Mouse (Mus musculus) CD4-positive helper T cell, adult 2 months (primary cell): Measurements from ENCODE around the gene Perm1.

Experiments
- DNase-seq: peaks from one replicate; pipeline ENCODE4 v3.0.0-alpha.2; 2012; ENCODE audit warnings: low read depth, missing footprints, low spot score

Perm1 gene

GRCm38 (mm10) chr4:156236651-156237447 lies 21.2 kb downstream of the Perm1 start:
- peak; percentile 40 for DNase-seq

GRCm38 (mm10) chr4:156249567-156249966 lies 33.9 kb downstream of the Perm1 start:
- DNase-seq = no peak

GRCm38 (mm10) chr4:156251081-156251480 lies 35.4 kb downstream of the Perm1 start:
- no peak for DNase-seq

GRCm38 (mm10) chr4:156252140-156252539 lies 36.5 kb downstream of the Perm1 start:
- DNase-seq = no peak

GRCm38 (mm10) chr4:156252619-156253018 lies 37.0 kb downstream of the Perm1 start:
- no peak for DNase-seq

- DNase-seq = no peak
These were observed 37.4 kb downstream of the Perm1 start for GRCm38 (mm10) chr4:156253043-156253442.

GRCm38 (mm10) chr4:156254361-156255077 lies 38.9 kb downstream of the Perm1 start:
- peak; percentile 52 for DNase-seq

- peak; percentile 63 for DNase-seq
These were observed 39.6 kb downstream of the Perm1 start, which contains the start of gene Samd11 for GRCm38 (mm10) chr4:156255078-156255839. Gene Samd11, minus strand, starts transcription at chr4:156255657.
